Mouse (Mus musculus) small intestine, adult 2 months (tissue): Measurements from ENCODE around the gene Vmn1r26. TPM values are rescaled to one million over a fixed set of nuclear protein-coding genes. Genes with fewer than 3 reads are reported as not detected.
"Not testable (repeated sequence)": the region's sequence is repeated elsewhere in the genome, so short reads cannot be mapped to it uniquely, and the experiment has no call there.

Experiments used
- H3K27ac ChIP-seq: fragments of 200-500 bp; 2 replicates; pipeline ENCODE4 v1.5.1; 2012; ENCODE audit warnings: low read depth, low read length, control low read depth, inconsistent platforms; ENCODE audit not compliant: insufficient read depth
- H3K27me3 ChIP-seq: fragments of 200-500 bp; 2 replicates; pipeline ENCODE4 v1.6.1; 2012; ENCODE audit warnings: mild to moderate bottlenecking, moderate library complexity, low read length, inconsistent platforms; ENCODE audit not compliant: control insufficient read depth, insufficient read depth
- H3K36me3 ChIP-seq: fragments of 200-500 bp; 2 replicates; pipeline ENCODE4 v1.6.1; 2012; ENCODE audit warnings: mild to moderate bottlenecking, low read length, control low read depth, inconsistent platforms; ENCODE audit not compliant: control insufficient read depth, insufficient read depth
- H3K4me1 ChIP-seq: fragments of 200-500 bp; 2 replicates; pipeline ENCODE4 v1.6.1; 2012; ENCODE audit warnings: low read length, inconsistent platforms, mixed read lengths; ENCODE audit not compliant: control insufficient read depth, insufficient read depth, insufficient read length
- H3K4me3 ChIP-seq: fragments of 200-500 bp; 2 replicates; pipeline ENCODE4 v1.5.1; 2012; ENCODE audit warnings: low read depth, mild to moderate bottlenecking, control low read depth, inconsistent platforms, low read length, moderate library complexity
- CTCF ChIP-seq: fragments of 200-500 bp; IDR thresholded peaks from 2 replicates; pipeline ENCODE4 v1.5.1; 2012; ENCODE audit warnings: low read depth, mild to moderate bottlenecking, control low read depth, inconsistent platforms, low read length, moderate library complexity, mixed read lengths; ENCODE audit not compliant: insufficient replicate concordance, insufficient read length; ENCODE audit errors: extremely low read depth
- POLR2A ChIP-seq: fragments of 200-500 bp; IDR thresholded peaks from 2 replicates; pipeline ENCODE4 v1.6.1; 2012; ENCODE audit warnings: low read depth, mild to moderate bottlenecking, control low read depth, inconsistent platforms, low read length, moderate library complexity
- WGBS: fragments of 180-500 bp; shearing (Covaris S2); methylation state at CpG from one replicate; pipeline ENCODE4 v1.1.7; 2018; 5-methylcytosine and 5-hydroxymethylcytosine counted together
- polyA plus RNA-seq: library from polyadenylated mRNA; depleted of rRNA; stranded (reverse); fragments of >200 nt; gene quantifications from 2 replicates; pipeline ENCODE4 v1.2.3, GENCODE M21; 2012; rRNA removed

The Vmn1r26 gene
- polyA plus RNA-seq = not detected in 2 replicates

GRCm38 (mm10) chr6:58015059-58015458 lies at the start of gene Vmn1r26:
Gene Vmn1r26, minus strand, starts transcription at chr6:58015159.
- no peaks in the 10 kb centered on the region for H3K4me1 ChIP-seq
- no peaks in the 10 kb centered on the region for H3K27me3 ChIP-seq
- no peak within 1 kb of the TSS for H3K27ac ChIP-seq
- WGBS = 88% methylated on average over 1 of the region's 1 CpGs
- H3K36me3 ChIP-seq = no peaks in the 10 kb centered on the region
- no peak for TF ChIP-seq POLR2A
- no peak within 1 kb of the TSS for H3K4me3 ChIP-seq

- H3K36me3 ChIP-seq = no peaks in the 10 kb centered on the region
- H3K27ac ChIP-seq = no peak overlapping the region
- no peaks in the 10 kb centered on the region; the same call in 1 of the 2 replicates for H3K27me3 ChIP-seq
- no peaks in the 10 kb centered on the region for H3K4me1 ChIP-seq
- no peak for TF ChIP-seq POLR2A
- no peak for TF ChIP-seq CTCF
- H3K4me3 ChIP-seq = no peak overlapping the region
These were observed 29.1 kb upstream of the Vmn1r26 start for GRCm38 (mm10) chr6:58044025-58044424.

GRCm38 (mm10) chr6:58017478-58017877 lies 2.5 kb upstream of the Vmn1r26 start:
- not testable (repeated sequence) for H3K27me3 ChIP-seq, H3K27ac ChIP-seq, H3K4me3 ChIP-seq, H3K4me1 ChIP-seq, H3K36me3 ChIP-seq
- 90% methylated on average over 21 of the region's 21 CpGs for WGBS

GRCm38 (mm10) chr6:57980710-57981109 lies 34.2 kb downstream of the Vmn1r26 start, which contains the start of gene Vmn1r25:
Gene Vmn1r25, minus strand, starts transcription at chr6:57980810.
- no peak for TF ChIP-seq POLR2A
- TF ChIP-seq CTCF = no peak
- 60% methylated on average over 3 of the region's 3 CpGs for WGBS

GRCm38 (mm10) chr6:57961403-57961802 lies 53.6 kb downstream of the Vmn1r26 start, which contains the start of gene Vmn1r24:
Gene Vmn1r24, minus strand, starts transcription at chr6:57961503.
- H3K36me3 ChIP-seq, H3K27me3 ChIP-seq, H3K4me1 ChIP-seq, H3K27ac ChIP-seq, H3K4me3 ChIP-seq: not testable (repeated sequence)
- WGBS = 61% methylated on average over 1 of the region's 1 CpGs

More at GRCm38 (mm10) chr6:57980710-57981109, 34.2 kb downstream of the Vmn1r26 start, which contains the start of gene Vmn1r25:
- H3K4me3 ChIP-seq = no peak within 1 kb of the TSS
- H3K27ac ChIP-seq = no peak within 1 kb of the TSS
- no peaks in the 10 kb centered on the region for H3K27me3 ChIP-seq
- no peaks in the 10 kb centered on the region for H3K36me3 ChIP-seq
- H3K4me1 ChIP-seq = no peaks in the 10 kb centered on the region

Other genes with a start within 250 kb of the Vmn1r26 start
- 5.1 and 12.5 TPM in 2 replicates for gene Vopp1, start 190.0 kb downstream of the Vmn1r26 start, polyA plus RNA-seq
- gene Vmn1r21, start 164.8 kb downstream of the Vmn1r26 start, polyA plus RNA-seq = not detected in 2 replicates
- gene Vmn1r22, start 107.1 kb downstream of the Vmn1r26 start, polyA plus RNA-seq = not detected in 2 replicates
- gene Vmn1r23, start 88.3 kb downstream of the Vmn1r26 start, polyA plus RNA-seq = not detected in 2 replicates
- not detected in 2 replicates for gene Vmn1r24, start 53.7 kb downstream of the Vmn1r26 start, polyA plus RNA-seq
- gene Vmn1r25, start 34.3 kb downstream of the Vmn1r26 start, polyA plus RNA-seq = not detected in 2 replicates
- not detected in 2 replicates for gene Vmn1r27, start 203.7 kb upstream of the Vmn1r26 start, polyA plus RNA-seq
- not detected in 2 replicates for gene Vmn1r28, start 246.9 kb upstream of the Vmn1r26 start, polyA plus RNA-seq